Mouse (Mus musculus): ENCODE measurements around the gene Ppdpf.

Ppdpf gene

GRCm38 (mm10) chr2:181187121-181188000, at the start of gene Ppdpf:
Gene Ppdpf, plus strand, starts transcription at chr2:181187247.
- in situ Hi-C loops (cut with MboI, MseI): loop anchor here (5.0 kb wide), 1 partner anchor 130 kb away; the partner anchor contains the start of gene Rtel1

GRCm38 (mm10) chr2:181139641-181140193, 47.3 kb upstream of the Ppdpf start:
- in situ Hi-C loops (cut with MboI, MseI): no loop called here

GRCm38 (mm10) chr2:181142703-181143135, 44.3 kb upstream of the Ppdpf start:
- in situ Hi-C loops (cut with MboI, MseI): no loop called here

GRCm38 (mm10) chr2:181143509-181144276, 43.4 kb upstream of the Ppdpf start:
- in situ Hi-C loops (cut with MboI, MseI): no loop called here

- in situ Hi-C loops (cut with MboI, MseI): no loop called here
Observed at GRCm38 (mm10) chr2:181144675-181145074, 42.4 kb upstream of the Ppdpf start.

- in situ Hi-C loops (cut with MboI, MseI): no loop called here
Observed at GRCm38 (mm10) chr2:181146976-181147545, 40.0 kb upstream of the Ppdpf start.

- in situ Hi-C loops (cut with MboI, MseI): no loop called here
Observed at GRCm38 (mm10) chr2:181147546-181148317, 39.3 kb upstream of the Ppdpf start.

GRCm38 (mm10) chr2:181148318-181148955, 38.6 kb upstream of the Ppdpf start:
- in situ Hi-C loops (cut with MboI, MseI): no loop called here

GRCm38 (mm10) chr2:181150281-181150680, 36.8 kb upstream of the Ppdpf start:
- in situ Hi-C loops (cut with MboI, MseI): no loop called here

- in situ Hi-C loops (cut with MboI, MseI): no loop called here
Observed at GRCm38 (mm10) chr2:181152701-181153100, 34.3 kb upstream of the Ppdpf start.

GRCm38 (mm10) chr2:181153131-181153530, 33.9 kb upstream of the Ppdpf start:
- in situ Hi-C loops (cut with MboI, MseI): no loop called here

GRCm38 (mm10) chr2:181153837-181154236, 33.2 kb upstream of the Ppdpf start:
- in situ Hi-C loops (cut with MboI, MseI): no loop called here

- in situ Hi-C loops (cut with MboI, MseI): no loop called here
Observed at GRCm38 (mm10) chr2:181154361-181154760, 32.7 kb upstream of the Ppdpf start.

GRCm38 (mm10) chr2:181154831-181155415, 32.1 kb upstream of the Ppdpf start:
- in situ Hi-C loops (cut with MboI, MseI): no loop called here

GRCm38 (mm10) chr2:181155801-181156200, 31.2 kb upstream of the Ppdpf start:
- in situ Hi-C loops (cut with MboI, MseI): no loop called here

GRCm38 (mm10) chr2:181156248-181157121, 30.6 kb upstream of the Ppdpf start, which contains the start of gene Eef1a2:
Gene Eef1a2, minus strand, starts transcription at chr2:181157014.
- in situ Hi-C loops (cut with MboI, MseI): no loop called here

GRCm38 (mm10) chr2:181157180-181157579, 29.9 kb upstream of the Ppdpf start:
- in situ Hi-C loops (cut with MboI, MseI): no loop called here

- in situ Hi-C loops (cut with MboI, MseI): no loop called here
Observed at GRCm38 (mm10) chr2:181157716-181158302, 29.2 kb upstream of the Ppdpf start.

GRCm38 (mm10) chr2:181158471-181158870, 28.6 kb upstream of the Ppdpf start:
- in situ Hi-C loops (cut with MboI, MseI): no loop called here

Measured in regulatory T cell (primary cell).